Mouse (Mus musculus): ENCODE results near the gene Hk2. TPM values are rescaled to one million over a fixed set of nuclear protein-coding genes. Genes with fewer than 3 reads are reported as not detected.

Hk2 gene
- polyA plus RNA-seq, 2 experiments = 3.2 to 5.6 TPM

GRCm38 (mm10) chr6:82748106-82748672, 26.1 kb downstream of the Hk2 start:
- DNase-seq (ENCODE audit: low read depth in 3 of 3, low spot score in 3 of 3) = no peak
- Histone ChIP-seq H3K9ac (replicated peaks) (no peak overlapping the region), H3K27me3 (ENCODE audit: control insufficient read depth, insufficient read depth, low read length) (no peaks in the 10 kb centered on the region), H3K36me3 (replicated peaks; ENCODE audit: control insufficient read depth, insufficient read depth, low read depth) (no peaks in the 10 kb centered on the region), H3K27ac (no peak overlapping the region), H3K4me2 (ENCODE audit: low read depth) (no peak overlapping the region), H3K4me3 (ENCODE audit: insufficient read depth in 1 of 2, low read depth in 2 of 2, low read length in 2 of 2) (no peak overlapping the region), H3K9me3 (ENCODE audit: control insufficient read depth, low read length) (no peaks in the 10 kb centered on the region), H3K4me1 (replicated peaks; ENCODE audit: control insufficient read depth in 2 of 2, insufficient read depth in 2 of 2, low read length in 1 of 2) (no peaks in the 10 kb centered on the region)
- ATAC-seq (ENCODE audit: insufficient read depth) = no peak
- 78% methylated on average over 9 of the region's 9 CpGs for WGBS (ENCODE audit: insufficient replicate concordance)
- TF ChIP-seq EP300 (IDR thresholded peaks at IDR 0.05; ENCODE audit: low read depth) (no peak), CTCF (IDR thresholded peaks at IDR 0.05; ENCODE audit: low read depth) (no peak)

DNA sequence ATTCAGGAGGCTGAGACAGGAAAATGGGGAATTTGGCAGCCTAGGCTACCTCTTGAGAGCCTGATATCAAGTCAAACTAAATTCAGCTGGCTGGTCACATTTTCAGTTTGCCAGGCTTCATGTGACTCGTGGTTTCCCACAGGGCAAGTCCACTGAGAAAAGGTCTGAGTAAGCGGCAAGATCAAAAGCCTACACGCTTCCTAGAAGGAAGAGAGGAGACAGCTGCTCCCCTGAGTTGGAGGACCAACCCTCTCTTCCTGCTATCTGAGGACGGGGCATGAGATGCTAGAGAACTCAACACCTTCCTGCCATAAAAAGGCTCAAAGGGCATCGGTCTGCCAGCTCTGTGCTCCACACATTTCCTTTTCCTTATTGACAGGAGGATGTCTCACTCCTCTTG, 27.2 kb downstream of the Hk2 start:
- Histone ChIP-seq H3K4me2 (ENCODE audit: low read depth) (no peak overlapping the region), H3K9ac (replicated peaks) (no peak overlapping the region), H3K4me1 (replicated peaks; ENCODE audit: control insufficient read depth in 2 of 2, insufficient read depth in 2 of 2, low read length in 1 of 2) (no peaks in the 10 kb centered on the region), H3K4me3 (ENCODE audit: insufficient read depth in 1 of 2, low read depth in 2 of 2, low read length in 2 of 2) (no peak overlapping the region), H3K36me3 (replicated peaks; ENCODE audit: control insufficient read depth, insufficient read depth, low read depth) (no peaks in the 10 kb centered on the region), H3K27ac (no peak overlapping the region), H3K9me3 (ENCODE audit: control insufficient read depth, low read length) (no peaks in the 10 kb centered on the region), H3K27me3 (ENCODE audit: control insufficient read depth, insufficient read depth, low read length) (no peaks in the 10 kb centered on the region)
- TF ChIP-seq CTCF (IDR thresholded peaks at IDR 0.05; ENCODE audit: low read depth) (no peak), EP300 (IDR thresholded peaks at IDR 0.05; ENCODE audit: low read depth) (no peak)
- DNase-seq (ENCODE audit: low read depth in 3 of 3, low spot score in 3 of 3) (no peak), ATAC-seq (ENCODE audit: insufficient read depth) (no peak)
- 53% methylated on average over 5 of the region's 5 CpGs for whole genome bisulfite sequencing (ENCODE audit: insufficient replicate concordance)

DNA sequence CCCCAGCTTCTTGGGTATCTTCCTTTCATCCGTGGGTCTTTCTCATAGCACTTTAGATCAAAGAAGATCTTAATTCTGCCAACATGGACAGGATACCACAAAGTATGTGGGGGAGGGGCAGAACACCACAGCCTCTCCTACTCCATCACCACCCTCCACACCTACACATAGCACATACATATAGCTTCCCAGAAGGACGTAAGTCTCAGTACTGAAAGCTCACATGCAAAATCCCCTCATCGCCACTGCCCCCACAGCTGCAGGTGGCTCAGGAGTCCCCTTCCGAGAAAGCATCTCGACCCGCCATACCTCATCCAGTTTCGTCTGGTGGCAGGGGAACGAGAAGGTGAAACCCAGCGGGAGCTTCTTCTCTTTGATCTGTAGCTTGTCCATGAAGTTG, 29.7 kb downstream of the Hk2 start:
- H3K36me3 ChIP-seq (replicated peaks; ENCODE audit: control insufficient read depth, insufficient read depth, low read depth) = no peaks in the 10 kb centered on the region
- H3K27me3 ChIP-seq (ENCODE audit: control insufficient read depth, insufficient read depth, low read length) = no peaks in the 10 kb centered on the region
- no peak for DNase-seq (ENCODE audit: low read depth in 3 of 3, low spot score in 3 of 3)
- ATAC-seq (ENCODE audit: insufficient read depth) = no peak
- H3K4me3 ChIP-seq (ENCODE audit: insufficient read depth in 1 of 2, low read depth in 2 of 2, low read length in 2 of 2) = no peak overlapping the region
- TF ChIP-seq CTCF (IDR thresholded peaks at IDR 0.05; ENCODE audit: low read depth) = no peak
- TF ChIP-seq EP300 (IDR thresholded peaks at IDR 0.05; ENCODE audit: low read depth) = no peak
- no peak overlapping the region for H3K9ac ChIP-seq (replicated peaks)
- H3K9me3 ChIP-seq (ENCODE audit: control insufficient read depth, low read length) = no peaks in the 10 kb centered on the region
- no peaks in the 10 kb centered on the region; a peak in 1 of 4 replicates for H3K4me1 ChIP-seq (replicated peaks; ENCODE audit: control insufficient read depth in 2 of 2, insufficient read depth in 2 of 2, low read length in 1 of 2)
- H3K27ac ChIP-seq = no peak overlapping the region
- no peak overlapping the region for H3K4me2 ChIP-seq (ENCODE audit: low read depth)
- WGBS (ENCODE audit: insufficient replicate concordance) = 69% methylated on average over 9 of the region's 9 CpGs

DNA sequence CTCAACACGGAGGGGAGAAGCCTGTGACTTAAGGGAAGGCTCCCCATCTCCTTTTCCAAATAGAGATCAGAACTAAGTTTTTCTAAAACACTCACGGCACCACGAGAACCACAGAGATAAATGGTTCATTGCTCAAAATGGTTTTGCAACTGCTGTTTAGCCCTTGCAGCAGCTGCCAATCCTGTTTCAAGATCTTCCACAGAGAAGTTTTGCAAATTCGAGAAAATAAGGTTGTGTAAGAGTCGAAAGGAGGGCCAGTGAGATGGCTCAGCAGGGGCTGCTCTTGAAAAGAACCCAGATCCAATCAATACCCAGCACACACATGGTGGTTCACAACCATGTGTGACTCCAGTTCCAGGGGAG, 32.8 kb downstream of the Hk2 start:
- Histone ChIP-seq H3K36me3 (replicated peaks; ENCODE audit: control insufficient read depth, insufficient read depth, low read depth) (no peaks in the 10 kb centered on the region), H3K4me3 (ENCODE audit: insufficient read depth in 1 of 2, low read depth in 2 of 2, low read length in 2 of 2) (no peak overlapping the region), H3K9me3 (ENCODE audit: control insufficient read depth, low read length) (no peaks in the 10 kb centered on the region), H3K9ac (replicated peaks) (no peak overlapping the region), H3K27ac (no peak overlapping the region), H3K4me2 (ENCODE audit: low read depth) (no peak overlapping the region), H3K27me3 (ENCODE audit: control insufficient read depth, insufficient read depth, low read length) (no peaks in the 10 kb centered on the region), H3K4me1 (replicated peaks; ENCODE audit: control insufficient read depth in 2 of 2, insufficient read depth in 2 of 2, low read length in 1 of 2) (no peaks in the 10 kb centered on the region; a peak in 1 of 4 replicates)
- TF ChIP-seq EP300 (IDR thresholded peaks at IDR 0.05; ENCODE audit: low read depth) (no peak), CTCF (IDR thresholded peaks at IDR 0.05; ENCODE audit: low read depth) (no peak)
- no peak for ATAC-seq (ENCODE audit: insufficient read depth)
- 50% methylated on average over 5 of the region's 5 CpGs for WGBS (ENCODE audit: insufficient replicate concordance)
- no peak for DNase-seq (ENCODE audit: low read depth in 3 of 3, low spot score in 3 of 3)

DNA sequence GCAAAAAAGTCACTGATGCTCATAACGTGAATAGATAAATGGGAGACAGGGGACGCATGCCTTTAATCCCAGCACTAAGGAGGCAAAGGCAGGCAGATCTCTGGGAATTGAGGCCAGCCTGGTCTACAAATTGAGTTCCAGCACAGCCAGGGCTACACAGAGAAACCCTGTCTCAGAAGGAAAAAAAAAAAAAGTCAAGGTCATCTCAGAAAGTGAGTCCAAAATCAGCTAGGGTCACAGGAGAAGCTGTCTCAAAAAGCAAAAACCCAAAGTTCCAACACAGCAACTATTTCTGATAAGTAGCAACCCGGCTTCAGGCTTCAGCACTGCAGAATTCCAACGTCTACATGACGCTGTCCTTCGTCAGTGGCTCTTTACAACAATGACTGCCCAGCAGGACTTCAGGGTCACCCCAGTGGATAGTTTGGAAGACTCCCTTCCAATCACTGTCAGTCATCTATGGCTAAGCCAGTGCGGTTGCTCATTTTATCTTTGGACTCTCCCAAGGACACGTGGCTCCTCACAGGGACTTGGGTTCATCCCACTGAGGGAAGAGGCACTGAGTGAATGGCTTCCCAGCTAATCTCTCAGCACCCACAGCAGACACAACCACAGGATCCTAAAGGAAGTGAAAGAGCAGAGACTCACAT, 33.3 kb downstream of the Hk2 start:
- H3K4me2 ChIP-seq (ENCODE audit: low read depth) = no peak overlapping the region
- WGBS (ENCODE audit: insufficient replicate concordance) = 71% methylated on average over 8 of the region's 8 CpGs
- ATAC-seq (ENCODE audit: insufficient read depth) = no peak

More for the DNA sequence above, 33.3 kb downstream of the Hk2 start:
- Histone ChIP-seq H3K4me3 (ENCODE audit: insufficient read depth in 1 of 2, low read depth in 2 of 2, low read length in 2 of 2) (no peak overlapping the region), H3K27me3 (ENCODE audit: control insufficient read depth, insufficient read depth, low read length) (no peaks in the 10 kb centered on the region), H3K27ac (no peak overlapping the region), H3K4me1 (replicated peaks; ENCODE audit: control insufficient read depth in 2 of 2, insufficient read depth in 2 of 2, low read length in 1 of 2) (no peaks in the 10 kb centered on the region; a peak in 1 of 4 replicates), H3K9me3 (ENCODE audit: control insufficient read depth, low read length) (no peaks in the 10 kb centered on the region), H3K9ac (replicated peaks) (no peak overlapping the region), H3K36me3 (replicated peaks; ENCODE audit: control insufficient read depth, insufficient read depth, low read depth) (no peaks in the 10 kb centered on the region)
- no peak for TF ChIP-seq EP300 (IDR thresholded peaks at IDR 0.05; ENCODE audit: low read depth)
- TF ChIP-seq CTCF (IDR thresholded peaks at IDR 0.05; ENCODE audit: low read depth) = no peak
- DNase-seq (ENCODE audit: low read depth in 3 of 3, low spot score in 3 of 3) = no peak
